Mouse (Mus musculus): Measurements from ENCODE around the gene Rbm12. TPM values are rescaled to one million over a fixed set of nuclear protein-coding genes. Genes with fewer than 3 reads are reported as not detected.

Rbm12 gene
- polyA plus RNA-seq, 1 experiment from 2014 or later: 27.8 TPM

DNA sequence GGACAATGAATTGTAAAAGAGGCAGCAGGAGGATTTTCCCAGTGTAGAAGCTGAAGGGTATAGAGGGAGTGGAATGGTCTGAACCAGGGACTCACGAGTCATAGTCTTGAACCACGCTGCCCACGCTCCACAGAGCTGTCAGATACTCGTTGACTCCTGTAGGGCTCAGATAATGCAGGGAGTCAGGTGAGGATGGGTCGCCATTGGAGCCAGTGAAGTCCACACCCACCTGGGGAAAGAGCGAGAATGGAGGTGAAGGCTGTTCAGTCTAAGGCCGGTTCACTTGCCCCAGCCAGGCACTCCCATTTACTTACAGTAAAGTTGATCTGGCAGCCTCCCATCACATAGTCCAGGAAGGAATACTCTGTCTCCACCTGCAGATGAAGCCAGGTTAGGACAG lies 34.3 kb downstream of the Rbm12 start:
- H3K9ac ChIP-seq: no peak overlapping the region
- 96% methylated on average over 7 of the region's 7 CpGs for WGBS
- no peak overlapping the region for H3K4me3 ChIP-seq
- H3K4me2 ChIP-seq: no peak overlapping the region
- H3K9me3 ChIP-seq: no peaks in the 10 kb centered on the region
- no peaks in the 10 kb centered on the region for H3K27me3 ChIP-seq
- ATAC-seq (ENCODE audit: low read depth): no peak
- no peak overlapping the region for H3K27ac ChIP-seq (replicated peaks)
- peaks cover 10% of the 10 kb centered on the region for H3K4me1 ChIP-seq (replicated peaks)
- H3K36me3 ChIP-seq: peaks cover 68% of the 10 kb centered on the region

DNA sequence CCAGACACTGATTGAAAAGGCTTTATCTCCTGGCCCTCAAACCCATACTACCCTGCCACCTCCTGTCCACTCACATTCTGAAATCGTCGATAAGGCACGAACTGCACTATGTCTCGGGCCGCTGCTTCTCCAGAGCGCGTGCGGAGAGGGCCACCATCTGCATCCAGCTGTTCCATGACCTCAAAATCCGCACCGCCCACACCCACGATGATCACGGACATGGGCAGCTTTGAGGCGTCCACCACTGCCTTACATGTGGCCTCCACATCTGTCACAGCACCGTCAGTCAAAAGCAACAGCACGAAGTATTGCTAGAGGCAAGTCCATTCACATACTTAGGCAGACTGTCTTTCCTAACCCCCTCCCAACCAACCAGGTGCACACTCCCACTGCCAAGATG lies 38.1 kb downstream of the Rbm12 start:
- no peak overlapping the region for H3K27ac ChIP-seq (replicated peaks)
- no peak overlapping the region for H3K4me2 ChIP-seq
- H3K27me3 ChIP-seq: no peaks in the 10 kb centered on the region
- H3K9me3 ChIP-seq: no peaks in the 10 kb centered on the region
- peaks cover 99% of the 10 kb centered on the region for H3K36me3 ChIP-seq
- H3K4me3 ChIP-seq: no peak overlapping the region
- H3K4me1 ChIP-seq (replicated peaks): no peaks in the 10 kb centered on the region
- no peak overlapping the region for H3K9ac ChIP-seq
- ATAC-seq (ENCODE audit: low read depth): no peak
- 95% methylated on average over 15 of the region's 15 CpGs for WGBS

DNA sequence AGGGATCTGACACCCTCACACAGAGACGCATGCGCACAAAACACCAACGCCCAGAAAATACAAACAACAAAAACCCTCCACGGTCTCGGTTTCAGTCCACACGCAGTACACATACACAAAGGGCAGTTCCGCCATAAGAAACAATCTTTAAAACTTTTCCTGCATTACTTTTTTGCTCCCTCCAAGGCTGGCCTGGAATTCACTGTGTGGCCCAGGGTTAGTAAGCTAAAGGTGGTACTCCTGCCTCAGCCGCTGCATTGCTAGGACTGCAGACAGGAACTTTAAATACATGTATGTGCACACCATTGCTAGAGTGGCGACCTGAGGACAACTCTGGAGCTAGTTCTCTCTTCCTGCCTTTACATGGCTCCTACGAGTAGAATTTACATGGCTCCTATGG lies 40.5 kb downstream of the Rbm12 start:
- ATAC-seq (ENCODE audit: low read depth): no peak
- Histone ChIP-seq H3K9ac (no peak overlapping the region), H3K4me3 (no peak overlapping the region), H3K27me3 (no peaks in the 10 kb centered on the region), H3K4me2 (no peak overlapping the region), H3K27ac (replicated peaks) (no peak overlapping the region), H3K36me3 (peaks cover 83% of the 10 kb centered on the region), H3K4me1 (replicated peaks) (peaks cover 7% of the 10 kb centered on the region), H3K9me3 (no peaks in the 10 kb centered on the region)
- 97% methylated on average over 10 of the region's 10 CpGs for WGBS

DNA sequence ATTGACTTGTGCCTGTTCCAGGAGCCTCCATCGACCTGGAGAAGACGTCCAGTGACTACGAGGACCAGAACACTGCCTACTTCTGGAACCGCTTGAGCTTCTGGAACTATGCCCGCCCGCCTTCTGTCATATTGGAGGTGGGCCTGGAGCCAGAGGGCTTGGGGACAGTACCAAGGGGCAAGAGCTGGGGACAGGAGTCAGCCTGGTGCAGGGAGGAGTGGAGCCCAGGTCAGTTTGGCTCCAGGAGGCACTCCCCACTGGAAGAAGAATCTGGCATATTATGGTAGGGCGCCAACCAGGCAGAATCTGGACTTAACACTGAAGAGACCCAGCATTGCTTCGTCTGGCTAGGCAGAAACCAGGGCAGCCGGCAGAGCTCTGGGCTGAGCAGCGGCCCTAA lies 43.9 kb downstream of the Rbm12 start:
- H3K36me3 ChIP-seq: peaks cover 50% of the 10 kb centered on the region
- no peak overlapping the region for H3K9ac ChIP-seq
- no peaks in the 10 kb centered on the region for H3K9me3 ChIP-seq
- ATAC-seq (ENCODE audit: low read depth): no peak
- no peak overlapping the region for H3K27ac ChIP-seq (replicated peaks)
- no peak overlapping the region for H3K4me2 ChIP-seq
- H3K27me3 ChIP-seq: no peaks in the 10 kb centered on the region
- 90% methylated on average over 10 of the region's 10 CpGs for WGBS
- peaks cover 15% of the 10 kb centered on the region for H3K4me1 ChIP-seq (replicated peaks)
- H3K4me3 ChIP-seq: no peak overlapping the region

DNA sequence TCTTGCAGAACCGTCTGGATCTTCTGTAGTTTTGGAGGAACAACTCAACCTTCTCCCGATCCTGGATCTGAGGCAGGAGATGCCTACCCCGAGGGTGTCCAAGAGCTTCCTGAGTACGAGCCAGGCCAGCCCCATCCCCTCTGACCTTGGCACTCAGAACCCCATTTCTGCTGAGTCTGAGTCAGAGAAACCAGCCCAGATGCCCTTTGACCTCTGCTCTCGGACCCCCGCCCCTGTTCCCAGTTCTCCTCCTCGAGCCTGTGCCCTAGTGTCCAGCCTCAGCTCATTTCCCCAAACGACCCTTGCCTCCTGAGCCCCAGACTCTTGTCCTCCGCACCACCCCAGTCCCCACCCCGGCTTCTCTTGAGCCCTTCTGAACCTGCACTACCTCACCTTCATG lies 45.7 kb downstream of the Rbm12 start:
- H3K4me2 ChIP-seq: peak overlapping the region; percentile 88
- peak overlapping the region; percentile 84 for H3K9ac ChIP-seq
- H3K27me3 ChIP-seq: no peaks in the 10 kb centered on the region
- H3K27ac ChIP-seq (replicated peaks): 0 out of 2 replicates have a peak overlapping the region, but pooled peaks have one; percentile 89
- 31% methylated on average over 10 of the region's 10 CpGs for WGBS
- H3K4me3 ChIP-seq: peak overlapping the region; percentile 64
- H3K36me3 ChIP-seq: peaks cover 33% of the 10 kb centered on the region
- H3K9me3 ChIP-seq: no peaks in the 10 kb centered on the region
- H3K4me1 ChIP-seq (replicated peaks): peaks cover 15% of the 10 kb centered on the region
- peak; percentile 32; the same call in 1 of the 2 replicates for ATAC-seq (ENCODE audit: low read depth)

DNA sequence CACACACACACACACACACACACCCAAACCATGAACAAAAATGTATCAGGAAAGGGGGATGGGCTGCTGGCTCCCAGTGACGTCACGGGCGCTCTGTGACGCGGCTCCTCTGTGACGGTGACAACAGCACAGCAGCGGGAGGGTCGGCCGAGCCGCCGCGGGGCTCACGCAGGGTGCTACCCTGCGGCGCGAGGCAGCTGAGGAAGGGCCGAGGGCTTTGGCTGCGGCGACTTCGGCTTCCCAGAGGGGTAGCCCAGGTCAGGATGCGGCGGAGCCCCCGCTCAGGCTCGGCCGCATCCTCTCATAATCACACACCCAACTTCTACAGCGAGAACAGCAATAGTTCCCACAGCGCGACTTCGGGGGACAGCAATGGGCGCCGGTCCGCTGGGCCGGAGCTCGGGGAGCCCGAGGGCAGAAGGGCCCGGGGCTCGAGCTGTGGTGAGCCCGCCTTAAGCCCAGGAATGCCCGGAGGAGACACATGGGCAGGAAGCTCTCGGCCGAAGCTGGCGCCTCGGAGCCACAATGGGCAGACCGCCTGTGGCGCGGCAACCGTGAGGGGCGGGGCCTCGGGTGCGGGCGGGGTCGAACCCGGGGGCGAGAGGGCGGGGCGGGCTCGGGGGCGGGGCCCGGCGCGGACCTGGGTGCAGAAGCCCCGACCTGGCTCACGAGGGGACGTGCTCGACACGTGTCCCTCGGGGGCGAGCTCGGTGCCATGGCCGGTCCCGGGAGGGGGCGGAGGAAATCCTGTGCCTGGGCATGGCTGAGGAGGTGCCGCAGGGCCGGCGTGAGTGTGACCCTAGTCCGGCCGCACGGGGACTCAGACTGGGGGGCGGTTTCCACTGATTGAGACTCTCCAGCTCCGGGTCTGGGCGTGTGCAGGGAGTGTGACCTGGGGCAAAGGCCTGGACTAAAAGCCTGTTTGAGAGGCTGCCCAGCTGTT lies 46.4 kb downstream of the Rbm12 start, which contains the start of gene Spag4:
Gene Spag4, plus strand, starts transcription at position 77 of the 943 bp plus-strand sequence.
- H3K4me3 ChIP-seq: peak within 1 kb of the TSS; percentile 64
- H3K9ac ChIP-seq: peak within 1 kb of the TSS; percentile 84
- H3K4me2 ChIP-seq: peak within 1 kb of the TSS; percentile 88
- no peaks in the 10 kb centered on the region for H3K9me3 ChIP-seq
- no peaks in the 10 kb centered on the region for H3K27me3 ChIP-seq
- peak within 1 kb of the TSS; percentile 89 for H3K27ac ChIP-seq (replicated peaks)
- H3K4me1 ChIP-seq (replicated peaks): peaks cover 15% of the 10 kb centered on the region
- peaks cover 25% of the 10 kb centered on the region for H3K36me3 ChIP-seq
- WGBS: under 1% methylated on average over 81 of the region's 81 CpGs
- ATAC-seq (ENCODE audit: low read depth): peak; percentile 81

DNA sequence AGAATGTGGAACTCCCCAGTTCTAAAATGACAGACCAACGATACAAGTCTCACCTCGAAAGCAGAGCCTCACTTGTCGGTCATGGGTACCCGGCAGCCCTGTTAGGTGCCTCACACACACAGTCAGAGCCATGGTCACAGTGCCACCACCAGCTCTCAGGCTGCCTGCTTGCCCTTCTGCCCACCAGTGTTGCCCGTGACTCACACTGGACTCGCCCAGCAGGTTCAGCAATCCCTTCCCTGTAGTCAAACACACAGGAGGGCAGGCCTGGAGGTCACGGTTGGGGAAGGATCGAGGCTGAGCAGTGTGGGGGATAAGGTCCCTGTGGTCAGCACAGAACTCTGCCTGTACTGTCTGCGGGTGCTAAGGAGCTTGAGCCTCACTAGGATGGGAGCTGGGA lies 59.0 kb downstream of the Rbm12 start, which contains the start of gene Fer1l4:
Gene Fer1l4, minus strand, starts transcription at position 132 of the 400 bp plus-strand sequence.
- Histone ChIP-seq H3K27ac (replicated peaks) (no peak within 1 kb of the TSS), H3K27me3 (peaks cover 2% of the 10 kb centered on the region), H3K9me3 (no peaks in the 10 kb centered on the region), H3K9ac (no peak within 1 kb of the TSS), H3K4me1 (replicated peaks) (no peaks in the 10 kb centered on the region), H3K4me3 (no peak within 1 kb of the TSS), H3K4me2 (no peak within 1 kb of the TSS), H3K36me3 (no peaks in the 10 kb centered on the region)
- ATAC-seq (ENCODE audit: low read depth): no peak
- WGBS: 87% methylated on average over 9 of the region's 9 CpGs

DNA sequence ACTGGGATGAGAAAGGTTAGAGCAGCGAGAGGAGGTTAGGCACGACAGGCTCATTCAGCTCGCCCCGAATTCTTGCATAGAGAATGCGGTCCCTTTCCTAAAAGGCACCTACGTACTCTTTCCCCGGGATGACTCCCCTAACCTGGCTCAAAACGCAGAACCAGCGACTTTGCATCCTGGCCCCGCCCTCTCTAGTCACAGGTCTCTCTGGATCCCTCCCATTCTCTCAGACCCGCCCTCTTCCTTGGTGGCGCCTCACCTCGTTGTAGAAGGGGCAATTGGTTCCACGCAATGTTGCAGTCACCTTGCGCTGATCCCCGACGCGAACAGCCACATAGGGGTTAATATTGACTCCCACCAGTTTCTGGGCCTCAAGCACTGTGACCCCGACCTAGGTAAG lies 63.8 kb downstream of the Rbm12 start:
- H3K4me3 ChIP-seq: no peak overlapping the region

DNA sequence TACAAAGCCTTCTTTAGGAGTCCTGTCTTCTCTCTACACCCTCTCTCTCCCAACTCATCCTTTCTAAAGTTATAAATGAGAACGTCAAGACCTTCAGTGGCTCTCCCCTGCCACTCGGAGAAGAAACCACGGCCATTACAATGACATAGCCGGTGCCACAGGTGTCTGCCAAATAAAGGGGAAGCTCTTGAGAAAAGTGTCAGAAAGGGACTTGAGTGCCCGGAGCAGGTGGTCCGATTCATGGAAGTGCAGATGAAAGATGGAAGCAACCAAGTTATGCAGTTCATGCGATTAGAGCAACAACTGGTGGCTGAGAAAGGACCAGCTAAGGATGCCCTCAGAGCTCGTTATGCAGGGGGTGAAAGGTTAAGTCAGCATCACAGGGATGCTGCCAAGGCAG lies 68.9 kb downstream of the Rbm12 start:
- no peak overlapping the region for H3K4me3 ChIP-seq
- no peaks in the 10 kb centered on the region for H3K4me1 ChIP-seq (replicated peaks)
- no peak overlapping the region for H3K9ac ChIP-seq
- no peak for ATAC-seq (ENCODE audit: low read depth)
- WGBS: 86% methylated on average over 8 of the region's 8 CpGs
- H3K4me2 ChIP-seq: no peak overlapping the region
- no peaks in the 10 kb centered on the region for H3K36me3 ChIP-seq
- no peaks in the 10 kb centered on the region for H3K9me3 ChIP-seq
- H3K27ac ChIP-seq (replicated peaks): no peak overlapping the region
- H3K27me3 ChIP-seq: peaks cover 12% of the 10 kb centered on the region

More for the DNA sequence above, 63.8 kb downstream of the Rbm12 start:
- H3K36me3 ChIP-seq: no peaks in the 10 kb centered on the region
- no peak overlapping the region for H3K4me2 ChIP-seq
- no peaks in the 10 kb centered on the region for H3K4me1 ChIP-seq (replicated peaks)
- 7% methylated on average over 19 of the region's 19 CpGs for WGBS
- H3K27ac ChIP-seq (replicated peaks): no peak overlapping the region
- peaks cover 13% of the 10 kb centered on the region for H3K27me3 ChIP-seq
- no peaks in the 10 kb centered on the region for H3K9me3 ChIP-seq
- H3K9ac ChIP-seq: 0 out of 2 replicates have a peak overlapping the region, but pooled peaks have one; percentile 17
- no peak for ATAC-seq (ENCODE audit: low read depth)

Other genes starting within 250 kb of the Rbm12 start
- gene Uqcc1, start 181.7 kb downstream of the Rbm12 start, polyA plus RNA-seq (2015; fragmentation: Nextera tagmentation; extraction: Ambion mirVana): 69.7 and 73.1 TPM in 2 replicates
- gene Gm15557, start 171.2 kb downstream of the Rbm12 start, polyA plus RNA-seq (2015; fragmentation: Nextera tagmentation; extraction: Ambion mirVana): not detected in 2 replicates
- gene Gdf5, start 166.6 kb downstream of the Rbm12 start, polyA plus RNA-seq (2015; fragmentation: Nextera tagmentation; extraction: Ambion mirVana): 1.3 and 2.1 TPM in 2 replicates
- 13.6 and 18.6 TPM in 2 replicates for gene Cep250, start 155.5 kb downstream of the Rbm12 start, polyA plus RNA-seq (2015; fragmentation: Nextera tagmentation; extraction: Ambion mirVana)
- gene 6430550D23Rik, start 104.0 kb downstream of the Rbm12 start, polyA plus RNA-seq (2015; fragmentation: Nextera tagmentation; extraction: Ambion mirVana): 2.0 and 3.4 TPM in 2 replicates
- 341 and 372 TPM in 2 replicates for gene Ergic3, start 103.9 kb downstream of the Rbm12 start, polyA plus RNA-seq (2015; fragmentation: Nextera tagmentation; extraction: Ambion mirVana)
- not detected in 2 replicates for gene Fer1l4, start 59.0 kb downstream of the Rbm12 start, polyA plus RNA-seq (2015; fragmentation: Nextera tagmentation; extraction: Ambion mirVana)
- 5.6 and 6.4 TPM in 2 replicates for gene Spag4, start 46.8 kb downstream of the Rbm12 start, polyA plus RNA-seq (2015; fragmentation: Nextera tagmentation; extraction: Ambion mirVana)
- 33.4 and 34.0 TPM in 2 replicates for gene Cpne1, start within 50 bp of the Rbm12 start, polyA plus RNA-seq (2015; fragmentation: Nextera tagmentation; extraction: Ambion mirVana)
- 21.4 and 26.1 TPM in 2 replicates for gene Gm28036, start 15.1 kb upstream of the Rbm12 start, polyA plus RNA-seq (2015; fragmentation: Nextera tagmentation; extraction: Ambion mirVana)
- gene Romo1, start 32.1 kb upstream of the Rbm12 start, polyA plus RNA-seq (2015; fragmentation: Nextera tagmentation; extraction: Ambion mirVana): 373 and 399 TPM in 2 replicates
- gene Nfs1, start 32.2 kb upstream of the Rbm12 start, polyA plus RNA-seq (2015; fragmentation: Nextera tagmentation; extraction: Ambion mirVana): 31.2 and 31.8 TPM in 2 replicates
- 509 and 512 TPM in 2 replicates for gene Rbm39, start 68.3 kb upstream of the Rbm12 start, polyA plus RNA-seq (2015; fragmentation: Nextera tagmentation; extraction: Ambion mirVana)
- gene Phf20, start 84.5 kb upstream of the Rbm12 start, polyA plus RNA-seq (2015; fragmentation: Nextera tagmentation; extraction: Ambion mirVana): 101 and 126 TPM in 2 replicates
- 6.0 and 7.6 TPM in 2 replicates for gene Cnbd2, start 200.3 kb upstream of the Rbm12 start, polyA plus RNA-seq (2015; fragmentation: Nextera tagmentation; extraction: Ambion mirVana)
- gene Scand1, start 200.7 kb upstream of the Rbm12 start, polyA plus RNA-seq (2015; fragmentation: Nextera tagmentation; extraction: Ambion mirVana): 88.6 and 105 TPM in 2 replicates

All from neural tube, embryonic 13.5 days (tissue).